Mouse (Mus musculus) erythroblast, embryonic 14.5 days (primary cell): Measurements from ENCODE around the gene Cbs.

Experiments
- GATA1 ChIP-seq: IDR thresholded peaks from 2 replicates; pipeline ENCODE4 v1.6.1; 2012; ENCODE audit warnings: low read length, inconsistent platforms, mixed read lengths
- TAL1 ChIP-seq: IDR thresholded peaks from 3 replicates; pipeline ENCODE4 v1.6.1; 2012; ENCODE audit warnings: low read length, inconsistent platforms, mixed read lengths

GRCm38 (mm10) chr17:31674426-31674825 is 37.4 kb upstream of the Cbs start:
- TF ChIP-seq TAL1 (no peak), GATA1 (no peak)
